Mouse (Mus musculus): ENCODE measurements at regions not wholly inside any gene's neighbourhood (a gene's known extent, or its start where the extent isn't known, plus 50 kb on each side); places are given as distances from the start of the nearest gene placed in this dataset.
A peak's percentile ranks its signal among the peaks of the same experiment; 100 is the strongest.
"Not testable (repeated sequence)": the region's sequence is repeated elsewhere in the genome, so short reads cannot be mapped to it uniquely, and the experiment has no call there.

DNA sequence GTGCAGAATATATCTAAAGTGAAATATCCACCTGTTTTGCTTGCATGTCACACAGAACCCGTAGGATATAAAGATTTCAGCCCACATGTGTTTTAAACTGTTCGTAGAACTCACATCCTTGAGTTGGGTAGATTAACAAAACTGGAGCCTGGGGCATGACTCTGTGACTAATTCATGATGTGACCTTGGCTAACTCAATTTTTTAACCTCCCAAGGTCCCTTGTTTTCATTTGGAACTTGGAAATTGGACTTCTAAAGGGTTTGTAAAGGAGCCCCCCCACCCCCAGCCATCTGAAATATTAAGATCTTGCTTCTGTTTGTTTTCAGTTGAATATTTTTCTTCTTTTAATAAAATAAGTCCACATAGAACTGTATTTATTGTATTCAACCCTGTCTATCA, 983.5 kb downstream of the Ttll7 start:
- no peak for DNase-seq (ENCODE audit: low read depth)

DNA sequence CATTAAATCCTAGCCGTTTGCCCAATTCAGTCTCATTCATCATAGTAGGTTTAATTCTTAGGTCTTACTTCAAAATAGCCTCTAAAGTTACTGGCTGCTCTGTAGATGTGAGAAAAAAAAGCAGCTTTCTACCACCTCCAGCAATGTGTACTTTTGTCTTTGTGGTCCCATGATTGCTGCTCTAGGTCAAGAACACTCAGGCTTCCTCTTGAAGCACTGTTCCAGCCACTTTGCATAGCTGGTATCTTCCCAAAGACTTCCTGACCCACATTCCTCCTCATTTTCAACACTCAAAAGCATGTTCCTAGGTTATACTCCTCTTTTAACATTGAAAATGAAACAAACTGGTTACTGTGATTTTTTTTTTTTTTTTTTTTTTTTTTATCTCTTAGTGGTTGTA, 973.2 kb downstream of the Ttll7 start:
- DNase-seq (ENCODE audit: low read depth), result peak; percentile 72

DNA sequence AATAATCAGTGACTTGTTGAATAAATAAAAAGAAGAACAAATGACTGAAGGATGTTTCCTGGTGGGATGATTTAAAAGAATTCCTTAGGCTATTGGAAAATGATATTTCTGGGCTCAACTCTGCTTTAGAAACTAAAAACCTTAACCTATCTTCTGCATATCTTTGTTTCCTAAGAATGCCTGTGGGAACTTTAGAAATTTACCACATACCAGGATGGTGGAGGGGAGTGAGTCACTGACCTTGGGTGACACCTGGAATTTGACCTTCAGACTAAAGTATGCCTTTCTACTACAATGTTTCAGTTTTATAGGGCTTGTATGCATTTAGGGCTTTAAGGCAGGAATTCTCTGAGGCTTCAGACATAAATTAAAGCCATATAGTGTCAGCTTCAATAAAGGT, 972.3 kb downstream of the Ttll7 start:
- peak; percentile 83 for DNase-seq (ENCODE audit: low read depth)

DNA sequence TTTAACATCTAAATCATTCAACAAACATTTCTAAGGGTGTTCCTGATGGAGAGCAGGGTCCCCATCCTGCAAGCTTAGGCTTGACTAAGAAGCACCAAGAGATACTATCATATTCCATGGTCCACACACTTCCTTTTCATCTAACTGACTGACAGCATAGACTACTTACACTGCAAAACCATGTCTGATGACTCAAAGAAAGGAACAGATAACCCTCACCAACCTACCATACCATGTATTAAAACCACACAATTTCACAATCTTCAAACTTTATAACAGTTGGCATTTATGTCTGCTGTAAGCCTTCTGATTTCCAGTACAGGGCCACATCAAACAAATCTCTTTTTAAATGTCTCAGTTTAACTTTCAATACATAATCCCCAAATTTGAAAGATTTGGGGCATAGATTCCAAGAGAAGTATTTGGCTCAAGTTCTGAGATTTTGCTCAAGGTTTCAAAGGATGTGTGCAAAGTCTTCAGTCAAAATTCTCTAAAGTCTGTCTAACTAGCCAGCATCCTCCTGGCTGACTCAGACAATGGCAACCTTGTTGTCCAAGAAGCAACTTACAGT, 962.0 kb downstream of the Ttll7 start:
- DNase-seq (ENCODE audit: low read depth), result peak; percentile 43

DNA sequence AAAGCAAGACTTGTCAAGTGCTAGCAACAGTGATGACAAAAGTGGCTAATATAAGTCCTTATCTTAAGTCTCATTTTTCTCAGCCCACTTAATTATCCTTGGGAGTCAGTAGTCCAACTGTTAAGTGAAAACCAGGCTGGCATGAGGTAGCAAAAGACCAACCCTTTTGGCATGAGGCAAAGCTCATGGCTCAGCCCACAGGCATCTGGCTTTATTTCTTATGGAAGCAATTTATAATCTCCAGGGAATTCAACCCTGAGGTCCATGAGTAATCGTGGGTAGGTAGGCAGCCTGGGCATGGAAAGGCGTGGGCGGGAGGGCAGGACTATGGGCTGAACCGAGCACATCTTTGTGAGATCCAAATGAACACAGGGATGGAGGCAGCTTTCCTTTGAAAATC, 950.4 kb downstream of the Ttll7 start:
- DNase-seq (ENCODE audit: low read depth), result peak; percentile 90

DNA sequence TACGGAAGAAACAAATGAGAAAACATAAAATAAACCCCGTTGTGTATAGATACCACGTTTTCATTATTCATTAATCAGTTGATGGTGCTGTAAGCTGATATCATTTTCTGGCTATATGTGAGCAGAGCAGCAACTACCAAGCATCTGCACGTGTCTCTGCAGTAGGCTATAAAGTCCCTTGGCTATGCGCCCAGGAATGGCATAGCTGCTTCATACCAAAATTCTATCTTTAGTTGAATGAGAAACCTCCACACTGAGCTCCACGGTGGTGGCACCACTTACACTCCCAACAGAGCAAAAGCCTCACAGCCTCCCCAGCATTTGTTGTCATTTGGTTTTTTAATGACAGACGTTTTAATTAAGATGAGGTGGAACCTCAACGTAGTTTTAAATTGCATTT, 944.4 kb downstream of the Ttll7 start:
- DNase-seq (ENCODE audit: low read depth), result peak; percentile 41

DNA sequence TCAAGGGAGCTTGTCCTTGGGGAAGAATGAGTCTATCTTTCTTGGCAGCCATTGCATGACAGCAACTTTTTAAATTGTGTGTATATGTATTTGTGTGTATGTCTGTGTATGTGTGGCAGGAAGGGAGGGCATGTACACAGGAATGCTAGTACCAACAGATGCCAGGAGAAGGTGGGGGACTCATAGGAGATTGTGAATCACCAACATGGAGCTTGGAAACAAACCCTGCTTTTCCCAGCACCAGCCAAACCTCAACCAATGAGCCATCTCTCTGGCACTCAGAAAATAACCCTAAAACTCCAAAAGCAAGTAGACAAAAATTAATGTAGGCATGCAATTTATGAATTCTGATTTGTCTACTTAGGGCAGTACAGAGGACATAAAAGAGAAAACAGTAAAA, 942.9 kb downstream of the Ttll7 start:
- DNase-seq (ENCODE audit: low read depth), result peak; percentile 71

DNA sequence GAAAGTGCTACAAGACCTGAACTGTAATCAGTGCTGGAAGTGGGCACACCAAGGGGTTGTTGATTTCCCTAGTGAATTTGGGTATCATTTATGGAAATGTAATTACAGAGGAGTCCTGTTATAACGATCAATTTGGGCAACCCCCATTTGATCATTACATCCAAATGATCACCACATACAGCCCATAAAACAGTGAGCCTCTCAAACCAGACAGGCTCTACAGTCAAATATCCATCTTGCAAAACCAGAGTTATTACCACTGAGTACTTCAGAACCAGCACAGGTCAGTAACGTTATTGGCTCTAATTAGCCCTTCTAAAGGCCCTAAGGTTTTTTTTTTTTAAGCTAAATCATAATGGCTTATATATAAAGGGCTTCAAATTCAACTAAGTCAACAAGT, 934.4 kb downstream of the Ttll7 start:
- no peak for DNase-seq (ENCODE audit: low read depth)

DNA sequence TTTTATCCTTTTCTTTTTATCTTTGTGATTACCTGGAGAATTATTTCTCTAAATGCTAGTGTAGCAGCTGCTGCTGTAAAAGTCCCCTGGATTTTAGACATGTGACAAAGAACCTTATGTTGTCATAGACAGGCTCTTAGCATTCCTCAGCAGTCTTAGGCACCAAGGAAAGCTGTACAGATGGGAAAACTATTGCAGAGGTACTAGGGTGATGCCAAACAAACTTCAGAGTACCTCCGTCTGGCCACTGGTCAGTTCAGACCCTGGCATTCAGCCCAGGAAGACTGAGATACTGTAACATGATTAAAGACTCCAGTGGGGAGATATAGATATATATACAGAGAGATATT, 898.6 kb downstream of the Ttll7 start:
- DNase-seq (ENCODE audit: low read depth), result no peak

DNA sequence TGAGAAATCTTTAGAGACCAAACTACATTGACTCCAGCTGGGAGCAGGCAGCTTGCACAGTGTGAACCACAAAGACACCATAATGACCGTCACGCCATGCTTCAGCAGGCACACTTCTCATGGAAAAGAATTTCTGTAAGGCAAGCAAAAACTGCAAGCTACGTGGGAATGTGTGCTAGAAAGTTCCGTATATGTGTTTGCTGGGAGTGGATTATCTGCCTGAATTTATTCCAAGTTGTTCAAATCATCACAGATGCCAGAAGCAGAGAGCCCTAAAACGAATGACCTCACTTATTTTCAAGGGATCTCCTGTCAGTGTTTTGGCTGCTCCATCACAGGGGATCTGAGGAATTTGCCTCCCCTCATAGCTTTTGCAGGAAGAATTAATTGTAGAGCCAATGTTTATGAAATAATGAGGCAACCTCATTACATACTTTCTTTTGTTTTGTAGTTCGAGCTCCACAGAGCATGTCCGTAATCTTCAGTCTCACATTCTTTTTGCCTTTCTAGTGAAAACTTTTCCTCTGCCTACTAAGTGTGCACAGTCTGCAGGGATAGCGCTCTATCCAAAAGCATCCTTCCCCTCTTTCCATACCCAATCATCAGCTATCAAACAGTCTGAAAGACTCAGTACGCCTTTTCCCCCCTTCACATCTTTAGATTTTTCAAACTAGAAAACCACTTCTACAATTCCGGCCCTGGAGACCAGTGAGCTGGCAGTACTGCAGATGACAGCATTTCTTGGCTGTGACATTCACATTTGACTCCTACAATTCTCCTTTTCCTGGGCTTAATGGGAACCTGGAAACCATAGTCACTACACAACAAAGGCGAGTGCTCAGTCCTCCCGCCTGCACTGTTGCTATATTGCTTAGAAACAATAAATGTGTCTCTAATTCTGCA, 898.0 kb downstream of the Ttll7 start:
- DNase-seq (ENCODE audit: low read depth), result no peak

DNA sequence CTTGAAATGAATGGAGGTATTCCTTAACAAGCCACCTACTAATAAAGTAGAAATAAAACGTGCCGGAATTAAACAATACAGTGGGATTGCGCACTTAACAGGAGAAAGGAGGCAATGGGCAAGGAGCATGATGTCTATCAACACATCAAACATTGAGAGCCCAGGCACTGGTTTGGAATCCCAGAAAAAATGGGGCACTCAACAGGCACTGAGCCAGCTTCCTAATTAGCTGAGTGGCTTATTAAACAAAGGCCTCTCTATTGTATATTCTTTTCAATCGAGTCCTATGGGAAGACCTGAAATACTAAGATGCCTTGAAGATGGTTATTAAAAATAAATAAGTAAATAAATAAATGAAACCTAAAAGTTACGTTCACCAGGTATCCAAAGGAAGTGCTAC, 897.3 kb downstream of the Ttll7 start:
- no peak for DNase-seq (ENCODE audit: low read depth)

DNA sequence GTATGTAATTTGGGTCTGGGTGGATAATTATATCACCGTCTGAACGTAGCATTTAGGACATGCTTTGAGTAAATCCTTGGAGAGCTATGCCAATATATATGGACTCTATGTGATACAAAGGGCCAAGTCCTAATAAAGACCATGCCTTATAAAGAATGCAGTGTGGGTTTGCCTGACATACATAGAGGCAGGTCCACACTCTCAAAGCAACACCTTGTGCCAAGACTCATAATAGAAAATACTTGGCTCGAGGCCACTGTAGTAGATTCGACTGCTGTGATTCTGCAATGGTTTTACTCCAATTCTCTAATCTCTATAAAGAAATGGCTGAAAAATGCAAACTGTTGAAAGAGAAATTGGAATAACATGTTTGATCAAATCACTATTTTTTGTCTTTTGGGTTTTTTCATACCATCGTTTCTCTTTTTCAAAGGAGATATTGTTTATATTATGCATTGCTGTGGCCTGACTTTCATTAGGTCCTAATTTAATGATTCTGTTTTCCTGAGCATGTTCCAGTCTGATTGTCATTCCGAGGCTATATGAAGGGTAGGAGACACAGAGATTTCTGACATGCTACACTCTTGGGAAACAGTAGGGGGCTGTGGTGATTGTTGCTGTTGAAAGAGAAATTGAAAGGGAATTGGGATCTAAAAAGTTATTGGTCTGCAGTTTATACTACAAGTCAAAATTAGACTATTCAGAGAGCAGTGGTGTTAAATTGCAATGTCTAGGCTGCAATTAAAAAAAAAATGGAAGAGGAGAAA, 884.7 kb downstream of the Ttll7 start:
- peak; percentile 44 for DNase-seq (ENCODE audit: low read depth)

DNA sequence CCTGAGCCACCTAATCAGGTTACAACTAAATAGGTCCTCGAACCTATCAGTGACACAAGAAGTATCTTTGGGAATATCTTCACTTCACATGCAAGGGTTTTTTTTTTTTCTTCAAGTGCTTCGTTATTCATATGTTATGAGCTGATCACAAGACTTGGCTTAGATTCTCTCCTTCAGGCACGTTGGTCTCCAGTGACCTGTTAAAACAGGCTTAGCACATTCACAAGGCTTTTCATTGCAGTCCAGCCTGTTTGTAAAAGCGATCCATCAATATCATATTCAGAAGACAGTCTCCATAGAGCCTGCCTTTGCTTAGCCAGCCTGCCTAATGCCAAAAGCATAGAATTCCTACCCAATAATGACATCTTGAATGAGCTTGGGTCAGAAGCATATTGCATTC, 864.2 kb downstream of the Ttll7 start:
- DNase-seq (ENCODE audit: low read depth), result peak; percentile 59

DNA sequence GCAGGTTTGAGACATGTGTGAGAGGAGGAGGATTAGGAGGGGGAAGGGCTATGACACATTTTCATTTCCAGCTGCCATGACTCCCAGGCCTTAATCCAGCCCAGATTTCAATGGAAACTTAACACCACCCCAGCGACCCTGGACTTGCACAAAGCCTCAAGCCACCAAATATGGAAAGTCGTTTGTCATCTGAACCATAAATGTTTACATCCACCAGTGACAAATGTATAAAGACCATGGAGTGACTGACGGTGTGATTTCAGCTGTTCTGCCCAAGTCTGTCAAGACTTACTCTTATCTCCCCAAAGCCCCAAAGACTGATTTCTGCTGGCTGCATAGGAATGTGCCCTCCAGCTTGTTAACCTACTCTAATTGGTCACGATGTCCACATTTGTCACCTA, 855.2 kb downstream of the Ttll7 start:
- peak; percentile 77 for DNase-seq (ENCODE audit: low read depth)

DNA sequence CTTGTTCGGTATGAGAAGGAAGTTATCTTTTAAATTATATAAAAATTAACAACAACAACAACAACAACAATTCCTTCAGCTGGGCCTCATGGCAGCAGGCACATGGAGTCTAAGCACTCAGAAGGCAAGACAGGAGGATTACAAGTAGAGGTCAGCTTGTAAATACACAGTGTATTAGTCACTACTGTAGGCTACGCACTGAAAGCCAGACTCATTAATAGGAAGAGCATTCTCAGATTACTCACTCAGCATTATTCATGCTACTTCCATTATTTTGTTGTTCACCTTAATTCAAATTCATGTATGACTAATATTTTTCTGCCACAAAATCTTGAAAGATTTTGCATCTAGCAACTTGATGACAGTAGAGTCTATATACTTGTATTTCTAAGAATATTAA, 831.6 kb downstream of the Ttll7 start:
- peak; percentile 49 for DNase-seq (ENCODE audit: low read depth)

DNA sequence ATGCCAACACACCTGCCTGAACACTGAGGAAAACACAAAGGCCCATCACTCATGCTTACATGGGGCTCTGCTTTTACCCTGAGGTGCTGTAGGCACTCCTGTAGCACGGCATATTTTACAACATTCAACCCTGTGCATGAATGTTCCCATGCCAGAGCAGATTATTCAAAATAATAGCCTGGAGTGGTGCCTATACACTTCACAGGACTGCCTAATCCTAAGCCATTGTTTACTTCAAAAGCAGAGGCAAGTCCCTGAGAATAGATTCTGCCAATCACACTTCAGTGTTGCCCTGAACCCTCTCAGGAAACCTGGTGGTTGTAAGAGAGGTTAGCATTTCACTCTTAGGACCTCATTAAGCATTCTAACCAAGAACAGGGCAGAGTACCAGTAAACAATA, 828.1 kb downstream of the Ttll7 start:
- no peak for DNase-seq (ENCODE audit: low read depth)

DNA sequence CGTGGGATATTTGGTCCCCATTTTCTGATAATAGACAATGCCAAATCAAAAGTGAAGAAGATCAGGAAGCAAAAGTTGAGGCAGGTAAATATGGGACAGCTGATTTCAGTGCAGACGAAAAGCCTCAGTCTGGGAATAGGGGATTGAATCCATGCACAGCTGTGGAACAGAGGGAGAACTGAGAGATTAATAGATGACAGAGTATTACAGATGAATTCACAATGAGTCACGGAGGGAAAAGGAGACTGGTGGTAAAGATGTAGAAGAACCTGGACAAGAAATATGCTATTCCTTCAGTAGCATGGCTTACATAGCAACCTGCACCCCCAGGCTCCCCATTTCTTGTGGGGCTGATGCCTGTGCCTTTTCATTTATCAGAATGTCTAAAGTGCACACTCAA, 810.4 kb downstream of the Ttll7 start:
- no peak for DNase-seq (ENCODE audit: low read depth)

DNA sequence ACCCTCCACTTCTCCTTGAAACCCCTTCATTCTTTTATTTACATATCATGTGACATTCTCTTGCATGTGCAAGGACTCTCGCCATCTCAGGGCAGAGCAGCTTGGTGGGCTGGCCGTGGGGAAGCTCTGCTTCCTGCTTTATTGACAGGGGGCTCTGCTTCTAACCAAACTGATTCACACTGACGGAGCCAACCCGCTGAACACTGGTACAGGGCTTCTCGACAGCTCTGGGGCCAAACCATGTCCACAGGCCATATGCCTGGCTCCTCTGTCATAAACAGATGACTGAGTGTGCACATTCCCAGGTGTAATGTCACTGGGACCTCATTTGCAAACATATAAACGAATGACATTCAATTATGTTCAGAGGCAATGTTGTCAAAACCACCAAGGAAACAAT, 800.7 kb downstream of the Ttll7 start:
- DNase-seq (ENCODE audit: low read depth), result no peak

DNA sequence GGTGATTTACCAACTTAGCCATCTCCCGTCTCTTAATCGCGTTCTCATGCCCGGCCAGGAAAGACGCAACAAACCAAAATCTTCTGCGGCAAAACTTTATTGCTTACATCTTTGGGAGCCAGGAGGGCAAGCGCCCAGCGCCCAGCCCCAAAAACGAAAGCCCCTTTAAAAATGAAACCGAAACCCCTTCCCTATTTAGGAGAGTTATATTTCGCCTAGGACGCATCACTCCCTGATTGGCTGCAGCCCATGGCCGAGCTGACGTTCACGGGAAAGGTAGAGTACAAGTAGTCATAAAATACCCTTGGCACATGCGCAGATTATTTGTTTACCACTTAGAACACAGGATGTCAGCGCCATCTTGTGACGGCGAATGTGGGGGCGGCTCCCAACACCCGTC, 783.3 kb downstream of the Ttll7 start:
- not testable (repeated sequence) for DNase-seq (ENCODE audit: low read depth)

DNA sequence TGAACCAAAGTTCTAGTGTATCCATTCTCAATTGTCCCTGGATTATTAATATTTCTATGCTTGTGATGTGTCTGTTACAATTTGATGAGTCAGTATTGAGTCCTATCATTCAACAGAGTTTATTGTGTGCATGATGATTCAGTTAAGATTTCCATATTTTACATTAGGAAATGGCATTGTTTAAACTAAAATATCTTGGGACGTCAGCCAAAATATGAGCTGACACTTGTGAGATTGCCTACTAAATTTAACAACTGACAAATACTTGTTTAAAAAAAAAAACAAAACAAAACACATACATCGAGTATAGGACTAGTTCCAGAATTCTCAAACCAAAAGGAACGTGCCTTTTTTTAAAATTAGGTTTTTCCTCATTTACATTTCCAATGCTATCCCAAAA, 779.0 kb downstream of the Ttll7 start:
- DNase-seq (ENCODE audit: low read depth), result peak; percentile 68

DNA sequence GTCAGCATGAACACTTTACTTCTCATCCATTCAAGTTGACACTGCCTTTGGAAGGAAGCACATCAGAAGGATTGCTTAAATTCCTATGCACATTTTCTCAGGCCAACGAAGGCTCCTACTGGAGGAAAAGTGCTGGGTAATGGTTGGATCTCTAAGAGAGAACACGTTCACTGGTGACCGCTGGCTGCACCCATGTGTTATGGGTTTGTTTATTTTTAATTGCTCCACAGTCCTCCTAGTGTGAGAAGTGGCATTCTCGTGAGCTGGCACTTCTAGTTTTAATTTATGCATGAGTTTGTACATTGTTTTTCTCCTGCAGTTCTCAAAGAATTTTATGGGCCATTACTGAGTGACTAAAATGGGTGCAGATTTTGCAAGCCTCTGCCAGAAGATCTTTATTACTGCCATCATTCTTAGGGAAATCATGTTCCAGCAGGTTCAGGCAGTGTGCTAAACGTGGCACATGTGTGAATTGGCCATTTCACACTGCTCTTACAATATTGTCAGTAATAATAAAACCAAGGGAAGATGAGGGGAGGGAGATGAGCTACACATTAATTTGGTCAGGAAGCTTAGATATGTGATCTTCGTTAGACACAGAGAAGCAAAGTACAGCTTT, 731.6 kb downstream of the Ttll7 start:
- no peak for DNase-seq (ENCODE audit: low read depth)

DNA sequence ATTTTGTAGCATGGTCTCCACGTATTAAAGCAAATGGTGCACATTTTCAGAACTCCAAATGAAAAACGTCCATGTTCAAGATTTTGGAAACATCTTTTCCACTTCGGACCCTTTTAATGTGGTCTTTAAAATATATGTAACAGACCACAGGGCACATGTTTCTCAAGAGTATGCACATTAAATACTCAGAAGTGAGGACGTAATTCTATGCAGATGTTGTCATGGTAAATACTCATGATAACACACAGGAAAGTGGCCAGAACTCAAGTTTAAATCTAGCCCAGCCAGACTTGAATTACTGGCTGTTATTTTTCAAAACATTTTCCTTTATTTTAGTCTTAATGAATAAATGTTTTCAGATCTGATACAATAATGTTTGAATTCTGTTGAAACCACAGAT, 719.7 kb downstream of the Ttll7 start:
- DNase-seq (ENCODE audit: low read depth), result peak; percentile 43
